Mouse (Mus musculus) stomach, embryonic 16.5 days (tissue): ENCODE data around the gene Atp8a2. TPM values are rescaled to one million over a fixed set of nuclear protein-coding genes. Genes with fewer than 3 reads are reported as not detected.

Experiments
- ATAC-seq: fragments of 200-750 bp; cut with Nextera tagmentation; 2 replicates; pipeline ENCODE4 v1.8.0; 2017; ENCODE audit warnings: moderate number of reproducible peaks, moderate TSS enrichment; ENCODE audit not compliant: insufficient read depth, low FRiP score
- H3K27ac ChIP-seq: fragments of 300-500 bp; sonication (generic); 2 replicates; pipeline ENCODE4 v1.5.1; 2014; ENCODE audit warnings: low read length
- H3K27me3 ChIP-seq: fragments of 300-500 bp; sonication (generic); 2 replicates; pipeline ENCODE4 v1.6.1; 2014; ENCODE audit warnings: low read length, control low read depth, mixed read lengths; ENCODE audit not compliant: control insufficient read depth, insufficient read depth
- H3K36me3 ChIP-seq: fragments of 300-500 bp; sonication (generic); 2 replicates; pipeline ENCODE4 v1.6.1; 2014; ENCODE audit warnings: low read length; ENCODE audit not compliant: control insufficient read depth, insufficient read depth
- H3K4me1 ChIP-seq: fragments of 300-500 bp; sonication (generic); 2 replicates; pipeline ENCODE4 v1.6.1; 2014; ENCODE audit warnings: low read length, control low read depth, mixed read lengths; ENCODE audit not compliant: control insufficient read depth, insufficient read depth
- H3K4me2 ChIP-seq: fragments of 300-500 bp; sonication (generic); 2 replicates; pipeline ENCODE4 v1.6.1; 2014; ENCODE audit warnings: low read depth, low read length, mixed read lengths
- H3K4me3 ChIP-seq: fragments of 300-500 bp; sonication (generic); replicated peaks from 2 replicates; pipeline ENCODE4 v1.5.1; 2014; ENCODE audit warnings: mild to moderate bottlenecking, low read length
- H3K9ac ChIP-seq: fragments of 300-500 bp; sonication (generic); 2 replicates; pipeline ENCODE4 v1.6.1; 2014; ENCODE audit warnings: low read length
- H3K9me3 ChIP-seq: fragments of 300-500 bp; sonication (generic); replicated peaks from 2 replicates; pipeline ENCODE4 v1.6.1; 2016; ENCODE audit warnings: low read length, control low read depth; ENCODE audit not compliant: control insufficient read depth
- WGBS: fragments of 180-500 bp; shearing (Covaris S2); extraction: QIAGEN DNeasy Blood & Tissue Kit; methylation state at CpG from one replicate; pipeline ENCODE4 v1.1.7; 2014; 5-methylcytosine and 5-hydroxymethylcytosine counted together
- polyA plus RNA-seq: library from polyadenylated mRNA; unstranded; fragments of >200 nt; fragmentation: Nextera tagmentation; extraction: Ambion mirVana; gene quantifications from 2 replicates; pipeline ENCODE4 v1.2.1, GENCODE M21; 2015

The Atp8a2 gene
- polyA plus RNA-seq, 1 experiment from 2014 or later: 5.4 TPM

- H3K4me2 ChIP-seq: no peak overlapping the region
- H3K4me1 ChIP-seq: no peaks in the 10 kb centered on the region
- H3K4me3 ChIP-seq: no peak overlapping the region
- ATAC-seq: no peak
- no peaks in the 10 kb centered on the region for H3K27me3 ChIP-seq
- WGBS: 46% methylated on average over 4 of the region's 4 CpGs
- H3K27ac ChIP-seq: no peak overlapping the region
- no peak overlapping the region for H3K9ac ChIP-seq
- no peaks in the 10 kb centered on the region for H3K9me3 ChIP-seq
- no peaks in the 10 kb centered on the region for H3K36me3 ChIP-seq
These were observed 230.0 kb downstream of the Atp8a2 start for GRCm38 (mm10) chr14:59966981-59967380.

- no peaks in the 10 kb centered on the region for H3K36me3 ChIP-seq
- no peak for ATAC-seq
- H3K27ac ChIP-seq: no peak overlapping the region
- no peaks in the 10 kb centered on the region for H3K9me3 ChIP-seq
- H3K4me2 ChIP-seq: no peak overlapping the region
- 82% methylated on average over 5 of the region's 5 CpGs for WGBS
- H3K9ac ChIP-seq: no peak overlapping the region
- no peaks in the 10 kb centered on the region for H3K27me3 ChIP-seq
- H3K4me3 ChIP-seq: no peak overlapping the region
- H3K4me1 ChIP-seq: 0 out of 2 replicates have a peak, but pooled peaks cover 4% of the 10 kb centered on the region
These were observed 232.4 kb downstream of the Atp8a2 start for GRCm38 (mm10) chr14:59964569-59964968.

GRCm38 (mm10) chr14:59960961-59961360, 236.0 kb downstream of the Atp8a2 start:
- Histone ChIP-seq H3K36me3 (no peaks in the 10 kb centered on the region), H3K27ac (no peak overlapping the region), H3K27me3 (no peaks in the 10 kb centered on the region), H3K4me1 (0 out of 2 replicates have a peak, but pooled peaks cover 5% of the 10 kb centered on the region), H3K4me2 (no peak overlapping the region), H3K4me3 (no peak overlapping the region), H3K9me3 (no peaks in the 10 kb centered on the region), H3K9ac (no peak overlapping the region)
- ATAC-seq: no peak
- 50% methylated on average over 9 of the region's 9 CpGs for WGBS

GRCm38 (mm10) chr14:59960214-59960890, 236.6 kb downstream of the Atp8a2 start:
- Histone ChIP-seq H3K27me3 (no peaks in the 10 kb centered on the region), H3K4me2 (no peak overlapping the region), H3K4me3 (no peak overlapping the region), H3K4me1 (0 out of 2 replicates have a peak, but pooled peaks cover 5% of the 10 kb centered on the region), H3K9ac (no peak overlapping the region), H3K36me3 (no peaks in the 10 kb centered on the region), H3K27ac (no peak overlapping the region), H3K9me3 (no peaks in the 10 kb centered on the region)
- WGBS: 60% methylated on average over 9 of the region's 9 CpGs
- no peak for ATAC-seq

GRCm38 (mm10) chr14:59959723-59960122, 237.3 kb downstream of the Atp8a2 start:
- Histone ChIP-seq H3K9ac (no peak overlapping the region), H3K4me2 (no peak overlapping the region), H3K4me1 (0 out of 2 replicates have a peak, but pooled peaks cover 5% of the 10 kb centered on the region)

DNA sequence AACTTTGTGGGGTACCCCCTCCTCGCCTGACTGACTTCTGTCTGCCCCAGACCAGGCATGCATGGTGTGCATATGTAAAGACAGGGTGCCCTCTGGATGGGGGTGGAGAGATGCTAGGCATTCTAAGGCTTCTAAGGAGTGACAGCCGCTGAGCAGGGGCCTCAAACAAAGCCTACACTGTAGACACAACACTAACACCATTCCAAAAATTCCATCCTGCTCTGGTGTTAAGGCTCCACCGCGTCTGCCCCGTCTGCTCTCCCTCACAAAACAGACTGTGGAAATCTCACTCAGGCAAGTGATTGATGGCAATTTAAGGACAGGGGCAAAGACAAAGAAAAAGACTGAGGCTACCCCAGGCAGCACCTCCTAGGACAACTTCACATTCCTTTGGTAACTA, 247.0 kb downstream of the Atp8a2 start:
- Histone ChIP-seq H3K27me3 (peaks cover 4% of the 10 kb centered on the region; the same call in 1 of the 2 replicates), H3K27ac (no peak overlapping the region), H3K4me3 (no peak overlapping the region), H3K9me3 (no peaks in the 10 kb centered on the region), H3K9ac (no peak overlapping the region), H3K36me3 (no peaks in the 10 kb centered on the region), H3K4me1 (no peaks in the 10 kb centered on the region), H3K4me2 (no peak overlapping the region)
- no peak for ATAC-seq
- WGBS: 12% methylated on average over 5 of the region's 5 CpGs

More at GRCm38 (mm10) chr14:59959723-59960122, 237.3 kb downstream of the Atp8a2 start:
- H3K4me3 ChIP-seq: no peak overlapping the region
- 47% methylated on average over 8 of the region's 8 CpGs for WGBS
- H3K27me3 ChIP-seq: no peaks in the 10 kb centered on the region
- H3K36me3 ChIP-seq: no peaks in the 10 kb centered on the region
- no peak for ATAC-seq
- H3K27ac ChIP-seq: no peak overlapping the region
- H3K9me3 ChIP-seq: no peaks in the 10 kb centered on the region

- H3K27me3 ChIP-seq: peaks cover 4% of the 10 kb centered on the region; the same call in 1 of the 2 replicates
- H3K27ac ChIP-seq: no peak overlapping the region
- H3K9ac ChIP-seq: no peak overlapping the region
- no peak overlapping the region for H3K4me2 ChIP-seq
- WGBS: 18% methylated on average over 7 of the region's 7 CpGs
- H3K4me3 ChIP-seq: no peak overlapping the region
- 0 out of 2 replicates have a peak, but pooled peaks cover 2% of the 10 kb centered on the region for H3K4me1 ChIP-seq
- peak; percentile 47; the same call in 1 of the 2 replicates for ATAC-seq
- H3K9me3 ChIP-seq: no peaks in the 10 kb centered on the region
- no peaks in the 10 kb centered on the region for H3K36me3 ChIP-seq
These were observed 253.9 kb downstream of the Atp8a2 start for GRCm38 (mm10) chr14:59942864-59943611.

GRCm38 (mm10) chr14:59942199-59942598, 254.8 kb downstream of the Atp8a2 start:
- H3K4me2 ChIP-seq: no peak overlapping the region
- H3K4me1 ChIP-seq: 0 out of 2 replicates have a peak, but pooled peaks cover 2% of the 10 kb centered on the region
- H3K27ac ChIP-seq: no peak overlapping the region
- H3K9me3 ChIP-seq: no peaks in the 10 kb centered on the region
- ATAC-seq: no peak
- peaks cover 4% of the 10 kb centered on the region; the same call in 1 of the 2 replicates for H3K27me3 ChIP-seq
- 73% methylated on average over 2 of the region's 2 CpGs for WGBS
- H3K9ac ChIP-seq: no peak overlapping the region
- H3K36me3 ChIP-seq: no peaks in the 10 kb centered on the region
- no peak overlapping the region for H3K4me3 ChIP-seq

DNA sequence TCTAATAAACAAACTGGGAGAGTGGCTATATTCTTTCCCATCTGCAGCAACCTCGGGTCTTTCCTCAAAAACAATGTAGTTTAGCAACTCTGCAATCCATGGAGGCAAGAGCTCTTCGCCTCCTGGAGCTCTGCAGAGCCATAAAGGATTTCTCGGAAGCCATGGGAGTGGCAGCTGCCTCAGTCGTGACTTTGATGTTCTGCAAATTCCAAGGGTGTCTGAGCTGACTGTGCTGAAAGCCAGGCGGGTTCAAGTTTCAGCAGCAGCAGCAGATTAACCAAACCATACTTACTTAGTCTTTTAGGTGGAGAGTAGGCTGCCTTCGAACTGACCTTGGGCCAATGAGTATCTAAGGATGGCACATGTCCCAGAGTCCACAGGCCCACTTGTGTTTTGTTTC, 264.6 kb downstream of the Atp8a2 start:
- no peak for ATAC-seq
- Histone ChIP-seq H3K4me1 (no peaks in the 10 kb centered on the region), H3K27me3 (0 out of 2 replicates have a peak, but pooled peaks cover 4% of the 10 kb centered on the region), H3K9me3 (no peaks in the 10 kb centered on the region), H3K9ac (no peak overlapping the region), H3K27ac (no peak overlapping the region), H3K36me3 (no peaks in the 10 kb centered on the region), H3K4me2 (no peak overlapping the region), H3K4me3 (no peak overlapping the region)
- 33% methylated on average over 6 of the region's 6 CpGs for WGBS
